19 mouse cellular contexts compared by ENCODE assay signal in the genomic region with DNA sequence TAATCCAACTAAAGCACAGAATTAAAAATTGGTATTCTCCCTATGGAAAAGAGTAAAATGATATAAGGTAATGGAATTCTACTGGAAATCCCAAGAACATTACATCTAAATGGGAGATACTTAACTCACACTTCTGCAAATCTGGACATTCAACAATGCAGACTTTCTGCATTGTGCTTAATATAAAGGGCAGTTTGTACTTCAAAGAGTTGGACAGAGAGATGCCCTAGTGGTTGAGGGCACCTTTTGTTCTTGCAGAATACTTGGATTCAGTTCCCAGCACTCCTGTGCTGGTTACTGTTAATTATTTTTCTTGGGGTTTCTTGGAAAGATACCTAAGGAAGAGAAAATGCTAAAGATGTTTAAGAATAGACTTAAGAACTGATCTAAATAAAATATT.
"Had no signal": no experiment of that assay in that cellular context is flagged by ENCODE, and none has a peak within 500 bp of the region (broad histone marks: within the 10 kb centered on the region; RNA-seq: fewer than 3 reads in every experiment).

No protein-coding gene starts in this region.

- DNase-seq: lung, adult 18-20 months; lung, embryonic 14.5 days; lung, postnatal 10 days; lung, postnatal 4 days; midbrain, embryonic 14.5 days; retina, postnatal 1 day; right cerebral cortex, adult 18-20 months; right cerebral cortex, postnatal 25 days; right cerebral cortex, postnatal 4 days; spleen, adult 18-20 months; thymus, adult 2 months; thymus, postnatal 25 days; thymus, postnatal 4 days had no signal

- H3K36me3 ChIP-seq: midbrain, embryonic 10.5 days; midbrain, embryonic 12.5 days; neural tube, embryonic 13.5 days; neural tube, embryonic 15.5 days had no signal

- H3K27me3 ChIP-seq: midbrain, embryonic 12.5 days; neural tube, embryonic 13.5 days; neural tube, embryonic 15.5 days had no signal

- H3K27ac ChIP-seq: midbrain, embryonic 10.5 days; midbrain, embryonic 12.5 days; neural tube, embryonic 13.5 days; neural tube, embryonic 15.5 days had no signal

- H3K4me3 ChIP-seq: midbrain, embryonic 10.5 days; midbrain, embryonic 12.5 days; myocyte; neural tube, embryonic 13.5 days; neural tube, embryonic 15.5 days had no signal

- H3K9me3 ChIP-seq: midbrain, embryonic 10.5 days; midbrain, embryonic 12.5 days; neural tube, embryonic 13.5 days; neural tube, embryonic 15.5 days had no signal

- H3K9ac ChIP-seq: lung, embryonic 14.5 days; midbrain, embryonic 12.5 days; neural tube, embryonic 13.5 days; neural tube, embryonic 15.5 days had no signal

- H3K4me1 ChIP-seq: midbrain, embryonic 10.5 days; midbrain, embryonic 12.5 days; neural tube, embryonic 13.5 days; neural tube, embryonic 15.5 days had no signal

- ATAC-seq: midbrain, embryonic 16.5 days had no signal

- H3K4me2 ChIP-seq: lung, embryonic 14.5 days; midbrain, embryonic 12.5 days; neural tube, embryonic 13.5 days; neural tube, embryonic 15.5 days had no signal
